ENCODE assay signal across 19 mouse cellular contexts in genomic region chr7:67662424-67662823, GRCm38 (mm10). TPM values are rescaled to one million over a fixed set of nuclear protein-coding genes. Genes with fewer than 3 reads are reported as not detected.
A peak's percentile ranks its signal among the peaks of the same experiment; 100 is the strongest.
DNase-seq lines count a peak whose midpoint lies in the region; ATAC-seq and TF ChIP-seq lines count a peak whose summit lies in the region.
"Had no signal": no experiment of that assay in that cellular context is flagged by ENCODE, and none has a peak within 500 bp of the region (broad histone marks: within the 10 kb centered on the region; RNA-seq: fewer than 3 reads in every experiment).

No protein-coding gene starts in this region.

- no peak for DNase-seq in limb, embryonic 10.5 days (ENCODE audit: low spot score)
- DNase-seq in kidney, adult 9 months = peak; percentile 65
- DNase-seq in stomach, postnatal 0 days (ENCODE audit: low spot score) = no peak
- no peak for DNase-seq in urinary bladder, postnatal 4 days (ENCODE audit: low spot score in 2 of 2)
- no peak for DNase-seq in spleen, postnatal 36 days (ENCODE audit: low spot score in 2 of 2)
- DNase-seq: adrenal gland, adult 2 months; cerebellum, adult 9-11 months; heart, postnatal 10 days; lung, adult 2 months; lung, postnatal 4 days; thymus, postnatal 14 days had no signal

- H3K4me3 ChIP-seq in limb, embryonic 15.5 days = no peak overlapping the region
- H3K4me3 ChIP-seq in limb, embryonic 10.5 days = no peak overlapping the region
- no peak overlapping the region for H3K4me3 ChIP-seq in liver, embryonic 12.5 days
- no peak overlapping the region for H3K4me3 ChIP-seq in stomach, postnatal 0 days (ENCODE audit: low read depth, low read length)
- H3K4me3 ChIP-seq in forebrain, embryonic 13.5 days = no peak overlapping the region
- H3K4me3 ChIP-seq: embryonic facial prominence, embryonic 12.5 days; erythroblast, embryonic 14.5 days; forebrain, embryonic 15.5 days; hindbrain, embryonic 12.5 days; midbrain, embryonic 10.5 days had no signal

- WGBS in limb, embryonic 15.5 days = 75% methylated on average over 5 of the region's 5 CpGs
- 78% methylated on average over 5 of the region's 5 CpGs for WGBS in limb, embryonic 10.5 days
- WGBS in liver, embryonic 12.5 days (ENCODE audit: insufficient replicate concordance) = 74% methylated on average over 5 of the region's 5 CpGs
- WGBS in stomach, postnatal 0 days = 76% methylated on average over 5 of the region's 5 CpGs
- WGBS in forebrain, embryonic 13.5 days = 91% methylated on average over 5 of the region's 5 CpGs

- ATAC-seq in limb, embryonic 15.5 days (ENCODE audit: insufficient number of reproducible peaks, low FRiP score, low TSS enrichment, low read depth) = peak; percentile 55; the same call in 1 of the 2 replicates
- peak; percentile 57 for ATAC-seq in liver, embryonic 12.5 days
- peak; percentile 42; the same call in 1 of the 2 replicates for ATAC-seq in stomach, postnatal 0 days (ENCODE audit: low FRiP score, low TSS enrichment)
- no peak for ATAC-seq in forebrain, embryonic 13.5 days
- ATAC-seq: forebrain, embryonic 15.5 days had no signal

- peaks cover 37% of the 10 kb centered on the region for H3K36me3 ChIP-seq in limb, embryonic 15.5 days
- H3K36me3 ChIP-seq in limb, embryonic 10.5 days = peaks cover 60% of the 10 kb centered on the region
- peaks cover 6% of the 10 kb centered on the region; the same call in 1 of the 2 replicates for H3K36me3 ChIP-seq in liver, embryonic 12.5 days
- H3K36me3 ChIP-seq in stomach, postnatal 0 days (ENCODE audit: control insufficient read depth, insufficient read depth, low read length) = peaks cover 3% of the 10 kb centered on the region; the same call in 1 of the 2 replicates
- H3K36me3 ChIP-seq in forebrain, embryonic 13.5 days (ENCODE audit: poor library complexity, severe bottlenecking) = peaks cover 15% of the 10 kb centered on the region
- H3K36me3 ChIP-seq: forebrain, embryonic 15.5 days had no signal

- H3K9me3 ChIP-seq in limb, embryonic 15.5 days = no peaks in the 10 kb centered on the region
- H3K9me3 ChIP-seq in limb, embryonic 10.5 days (replicated peaks) = no peaks in the 10 kb centered on the region
- H3K9me3 ChIP-seq in liver, embryonic 12.5 days (replicated peaks) = no peaks in the 10 kb centered on the region
- H3K9me3 ChIP-seq in stomach, postnatal 0 days (ENCODE audit: control insufficient read depth, low read length) = no peaks in the 10 kb centered on the region
- H3K9me3 ChIP-seq in forebrain, embryonic 13.5 days (replicated peaks) = no peaks in the 10 kb centered on the region
- H3K9me3 ChIP-seq: embryonic facial prominence, embryonic 12.5 days; forebrain, embryonic 15.5 days; hindbrain, embryonic 12.5 days; midbrain, embryonic 10.5 days had no signal

- H3K27ac ChIP-seq in limb, embryonic 15.5 days = no peak overlapping the region
- H3K27ac ChIP-seq in limb, embryonic 10.5 days = no peak overlapping the region
- no peak overlapping the region for H3K27ac ChIP-seq in liver, embryonic 12.5 days
- no peak overlapping the region for H3K27ac ChIP-seq in stomach, postnatal 0 days (replicated peaks)
- no peak overlapping the region for H3K27ac ChIP-seq in forebrain, embryonic 13.5 days
- H3K27ac ChIP-seq: embryonic facial prominence, embryonic 12.5 days; forebrain, embryonic 15.5 days; hindbrain, embryonic 12.5 days; midbrain, embryonic 10.5 days had no signal

- no peaks in the 10 kb centered on the region for H3K27me3 ChIP-seq in limb, embryonic 15.5 days
- H3K27me3 ChIP-seq in limb, embryonic 10.5 days (ENCODE audit: low read depth, poor library complexity, severe bottlenecking) = no peaks in the 10 kb centered on the region
- no peaks in the 10 kb centered on the region for H3K27me3 ChIP-seq in liver, embryonic 12.5 days (replicated peaks)
- no peaks in the 10 kb centered on the region for H3K27me3 ChIP-seq in stomach, postnatal 0 days (ENCODE audit: control insufficient read depth, insufficient read depth, low read length)
- H3K27me3 ChIP-seq in forebrain, embryonic 13.5 days = no peaks in the 10 kb centered on the region
- H3K27me3 ChIP-seq: embryonic facial prominence, embryonic 12.5 days; forebrain, embryonic 15.5 days; hindbrain, embryonic 12.5 days had no signal

- H3K4me1 ChIP-seq in limb, embryonic 15.5 days = peaks cover 5% of the 10 kb centered on the region; the same call in 1 of the 2 replicates
- 0 out of 2 replicates have a peak, but pooled peaks cover 4% of the 10 kb centered on the region for H3K4me1 ChIP-seq in limb, embryonic 10.5 days
- peaks cover 3% of the 10 kb centered on the region for H3K4me1 ChIP-seq in liver, embryonic 12.5 days
- no peaks in the 10 kb centered on the region for H3K4me1 ChIP-seq in stomach, postnatal 0 days (replicated peaks; ENCODE audit: control insufficient read depth, insufficient read depth)
- H3K4me1 ChIP-seq in forebrain, embryonic 13.5 days = peaks cover 7% of the 10 kb centered on the region
- H3K4me1 ChIP-seq: embryonic facial prominence, embryonic 12.5 days; forebrain, embryonic 15.5 days; midbrain, embryonic 10.5 days had no signal

- no peak overlapping the region for H3K9ac ChIP-seq in limb, embryonic 15.5 days
- no peak overlapping the region for H3K9ac ChIP-seq in liver, embryonic 12.5 days
- H3K9ac ChIP-seq in stomach, postnatal 0 days (ENCODE audit: low read length) = no peak overlapping the region
- no peak overlapping the region for H3K9ac ChIP-seq in forebrain, embryonic 13.5 days
- H3K9ac ChIP-seq: embryonic facial prominence, embryonic 12.5 days; forebrain, embryonic 15.5 days; hindbrain, embryonic 12.5 days had no signal

- no peak for TF ChIP-seq CTCF in stomach, postnatal 0 days (IDR thresholded peaks at IDR 0.05; ENCODE audit: low read depth)

- H3K4me2 ChIP-seq in limb, embryonic 15.5 days = no peak overlapping the region
- H3K4me2 ChIP-seq in liver, embryonic 12.5 days = no peak overlapping the region
- no peak overlapping the region for H3K4me2 ChIP-seq in stomach, postnatal 0 days (replicated peaks; ENCODE audit: low read depth)
- no peak overlapping the region for H3K4me2 ChIP-seq in forebrain, embryonic 13.5 days
- H3K4me2 ChIP-seq: embryonic facial prominence, embryonic 12.5 days; forebrain, embryonic 15.5 days; hindbrain, embryonic 12.5 days had no signal

- TF ChIP-seq EP300 in stomach, postnatal 0 days (optimal IDR thresholded peaks at IDR 0.05) = no peak

RNA-seq across cellular contexts. Expression of gene Ttc23, which starts 15.2 kb away (rescaled TPM):
- polyA plus RNA-seq in limb, embryonic 15.5 days (2015; fragmentation: Nextera tagmentation; extraction: Ambion mirVana) = 32.5 and 34.1 TPM in 2 replicates
- 52.0 and 59.6 TPM in 2 replicates for polyA plus RNA-seq in limb, embryonic 10.5 days (2016; fragmentation: Nextera tagmentation; extraction: Ambion mirVana)
- polyA plus RNA-seq in liver, embryonic 12.5 days (2016; fragmentation: Nextera tagmentation; extraction: Ambion mirVana) = 4.3 and 5.4 TPM in 2 replicates
- 12.6 and 13.6 TPM in 2 replicates for polyA plus RNA-seq in stomach, postnatal 0 days (2015; fragmentation: Nextera tagmentation; extraction: Ambion mirVana)
- 18.7 and 21.5 TPM in 2 replicates for polyA plus RNA-seq in forebrain, embryonic 13.5 days (2015; fragmentation: Nextera tagmentation; extraction: Ambion mirVana)
- polyA plus RNA-seq: erythroblast, embryonic 14.5 days had no signal

RNA-seq across cellular contexts. Expression of gene Lrrc28, which starts 17.4 kb away (rescaled TPM):
- 24.1 and 24.5 TPM in 2 replicates for polyA plus RNA-seq in limb, embryonic 15.5 days (2015; fragmentation: Nextera tagmentation; extraction: Ambion mirVana)
- polyA plus RNA-seq in limb, embryonic 10.5 days (2016; fragmentation: Nextera tagmentation; extraction: Ambion mirVana) = 18.9 and 22.5 TPM in 2 replicates
- 10.3 and 11.7 TPM in 2 replicates for polyA plus RNA-seq in liver, embryonic 12.5 days (2016; fragmentation: Nextera tagmentation; extraction: Ambion mirVana)
- polyA plus RNA-seq in stomach, postnatal 0 days (2015; fragmentation: Nextera tagmentation; extraction: Ambion mirVana) = 66.0 and 66.5 TPM in 2 replicates
- polyA plus RNA-seq in forebrain, embryonic 13.5 days (2015; fragmentation: Nextera tagmentation; extraction: Ambion mirVana) = 28.1 and 31.1 TPM in 2 replicates
